Mouse (Mus musculus) thymus, postnatal 0 days (tissue): ENCODE measurements around the gene Grpr. TPM values are rescaled to one million over a fixed set of nuclear protein-coding genes. Genes with fewer than 3 reads are reported as not detected.

Source experiments
- DNase-seq: peaks from one replicate; pipeline ENCODE4 v3.0.0-alpha.2; 2015; ENCODE audit warnings: low spot score
- polyA plus RNA-seq: library from polyadenylated mRNA; unstranded; fragments of >200 nt; fragmentation: Nextera tagmentation; extraction: Ambion mirVana; gene quantifications from 2 replicates; pipeline ENCODE4 v1.2.1, GENCODE M21; 2015

Gene Grpr
- polyA plus RNA-seq: 0.08 and 0.09 TPM in 2 replicates

GRCm38 (mm10) chrX:163549666-163550065, at the start of gene Grpr:
Grpr (minus strand) TSS chrX:163549677.
- DNase-seq: peak; percentile 4

GRCm38 (mm10) chrX:163560521-163560920, 11.0 kb upstream of the Grpr start:
- no peak for DNase-seq

GRCm38 (mm10) chrX:163547042-163547441, 2.4 kb downstream of the Grpr start:
- DNase-seq: no peak

GRCm38 (mm10) chrX:163532836-163533235, 16.6 kb downstream of the Grpr start:
- no peak for DNase-seq

GRCm38 (mm10) chrX:163518963-163519541, 30.4 kb downstream of the Grpr start:
- DNase-seq: no peak

GRCm38 (mm10) chrX:163511766-163512165, 37.7 kb downstream of the Grpr start:
- no peak for DNase-seq

GRCm38 (mm10) chrX:163502088-163502487, 47.4 kb downstream of the Grpr start:
- DNase-seq: no peak

Other genes starting within 250 kb of the Grpr start
- gene Rnf138rt1, start 211.7 kb upstream of the Grpr start, polyA plus RNA-seq: not detected in 2 replicates